Mouse (Mus musculus) lung, postnatal 14 days (tissue): ENCODE data around the gene Mpig6b.
"Not testable (repeated sequence)": the region's sequence is repeated elsewhere in the genome, so short reads cannot be mapped to it uniquely, and the experiment has no call there.

Source experiments
- DNase-seq: peaks from one replicate; pipeline ENCODE4 v3.0.0; 2021

Gene Mpig6b

DNA sequence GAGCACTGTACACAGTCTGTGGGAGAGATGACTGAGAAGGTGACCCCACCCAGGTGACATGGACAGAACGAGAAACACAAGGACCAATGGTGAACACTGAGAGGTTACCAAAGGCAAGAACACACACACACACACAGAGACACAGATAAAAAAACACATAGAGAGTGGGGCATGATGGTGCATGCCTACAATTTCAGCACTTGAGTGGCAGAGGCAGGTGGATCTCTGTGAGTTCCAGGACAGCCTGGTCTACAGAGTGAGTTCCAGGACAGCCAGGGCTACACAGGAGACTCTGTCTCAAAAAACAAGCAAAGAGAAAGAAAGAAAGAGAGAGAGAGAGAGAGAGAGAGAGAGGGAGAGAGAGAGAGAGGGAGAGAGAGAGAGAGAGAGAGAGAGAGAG, 32.3 kb downstream of the Mpig6b start:
- DNase-seq = not testable (repeated sequence)

DNA sequence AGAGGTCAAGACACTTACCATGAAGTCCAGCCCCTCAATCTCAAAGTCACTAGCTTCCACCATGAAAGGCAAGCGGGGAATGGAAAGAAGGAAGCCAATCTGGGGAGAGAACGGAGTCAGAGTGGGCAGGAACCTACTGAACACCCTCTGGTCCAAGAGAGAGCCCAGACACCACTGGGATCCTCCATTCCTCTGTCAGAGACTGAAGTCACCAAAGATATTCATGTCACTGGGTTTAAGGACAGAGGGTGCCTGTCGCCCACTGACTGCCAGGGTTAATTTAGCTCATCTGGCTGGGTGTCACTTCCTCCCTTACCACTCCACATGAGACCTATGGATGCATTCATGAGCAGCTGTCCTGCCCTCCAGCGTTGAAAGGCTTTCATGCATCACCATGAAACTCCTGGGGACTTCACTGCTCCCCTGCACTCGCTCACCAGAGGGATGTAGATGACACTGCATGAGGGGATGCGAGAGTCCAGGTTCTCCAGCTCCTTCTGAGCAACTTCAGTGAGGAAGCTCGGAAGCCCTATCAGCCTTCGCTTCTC, 33.6 kb downstream of the Mpig6b start:
- no peak for DNase-seq

DNA sequence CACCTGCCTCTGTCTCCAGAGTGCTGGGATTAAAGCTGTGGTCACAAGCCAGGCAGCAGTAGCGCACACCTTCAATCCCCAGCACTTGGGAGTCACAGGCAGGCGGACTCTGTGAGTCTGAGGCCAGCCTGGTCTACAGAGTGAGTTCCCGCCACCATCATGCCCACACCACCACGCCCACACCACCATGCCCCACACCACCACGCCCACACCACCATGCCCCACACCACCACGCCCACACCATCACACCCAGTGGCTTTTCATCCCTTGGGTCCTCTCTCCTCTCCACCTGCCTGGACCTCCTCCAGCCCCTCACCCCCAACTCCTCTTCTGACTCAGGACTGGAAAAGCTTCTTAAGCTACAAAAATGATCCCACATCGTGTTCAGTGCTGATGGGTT, 34.1 kb downstream of the Mpig6b start:
- no peak for DNase-seq

- no peak for DNase-seq
These were observed 34.7 kb downstream of the Mpig6b start for GRCm38 (mm10) chr17:35031272-35031671.

DNA sequence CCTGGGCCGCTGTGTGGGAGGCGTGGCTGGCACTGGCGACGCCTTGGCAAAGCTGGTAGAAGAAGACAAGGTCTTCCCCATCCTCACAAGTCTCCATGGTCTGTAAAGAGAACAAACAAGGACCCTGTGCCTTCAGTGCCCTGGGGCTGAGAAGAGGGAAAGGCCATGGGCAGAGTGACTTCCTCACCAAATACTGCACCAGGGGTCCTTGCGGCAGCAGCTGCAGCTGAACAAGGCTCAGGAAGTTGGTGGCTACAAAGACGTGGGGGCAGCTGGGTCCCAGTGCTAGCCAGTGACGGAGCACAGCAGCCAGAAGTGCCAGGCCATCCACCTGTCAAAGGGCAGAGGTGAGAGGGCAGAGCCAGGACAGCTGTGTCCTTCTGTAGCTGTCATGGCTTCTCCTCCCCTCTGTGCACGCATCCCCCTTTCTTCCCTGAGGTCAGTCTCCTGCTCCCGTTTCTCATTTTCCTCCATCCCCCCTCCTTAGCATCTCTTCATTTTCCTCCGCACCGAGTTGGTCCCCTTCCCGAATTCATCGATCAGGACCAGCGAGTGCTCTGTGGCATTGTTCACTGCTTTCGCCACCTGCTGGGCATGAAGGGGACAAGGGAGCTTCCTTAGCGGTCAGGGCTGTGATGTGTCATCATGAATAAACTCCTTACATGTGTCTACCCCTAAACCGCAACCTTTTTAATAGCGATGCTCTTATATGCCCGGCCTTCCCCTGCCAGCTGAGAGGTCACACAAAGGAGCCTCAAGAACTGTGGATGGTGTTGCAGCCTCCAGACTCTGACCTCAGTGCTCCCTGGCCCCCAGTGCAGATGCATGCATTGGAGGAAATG, 36.1 kb downstream of the Mpig6b start:
- peak; percentile 36 for DNase-seq

DNA sequence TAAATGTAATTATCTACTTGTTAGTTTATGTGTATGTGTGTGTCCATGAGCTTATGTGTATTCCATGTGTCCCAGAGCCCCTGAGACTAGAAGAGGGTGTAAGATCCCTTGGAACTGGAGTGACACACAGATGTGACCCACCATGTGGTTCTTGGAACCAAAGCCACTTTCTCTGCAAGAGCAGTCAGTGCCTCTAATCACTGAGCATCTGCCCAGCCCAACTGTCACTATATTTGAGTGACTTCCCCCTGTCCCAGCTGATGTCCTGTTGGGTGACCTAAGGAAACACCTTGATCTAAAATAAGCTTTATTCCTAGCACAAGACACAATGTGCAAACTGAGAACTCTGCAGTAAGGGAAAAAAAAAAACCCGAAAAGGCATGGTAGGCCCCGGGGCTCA, 37.7 kb downstream of the Mpig6b start:
- DNase-seq = no peak

DNA sequence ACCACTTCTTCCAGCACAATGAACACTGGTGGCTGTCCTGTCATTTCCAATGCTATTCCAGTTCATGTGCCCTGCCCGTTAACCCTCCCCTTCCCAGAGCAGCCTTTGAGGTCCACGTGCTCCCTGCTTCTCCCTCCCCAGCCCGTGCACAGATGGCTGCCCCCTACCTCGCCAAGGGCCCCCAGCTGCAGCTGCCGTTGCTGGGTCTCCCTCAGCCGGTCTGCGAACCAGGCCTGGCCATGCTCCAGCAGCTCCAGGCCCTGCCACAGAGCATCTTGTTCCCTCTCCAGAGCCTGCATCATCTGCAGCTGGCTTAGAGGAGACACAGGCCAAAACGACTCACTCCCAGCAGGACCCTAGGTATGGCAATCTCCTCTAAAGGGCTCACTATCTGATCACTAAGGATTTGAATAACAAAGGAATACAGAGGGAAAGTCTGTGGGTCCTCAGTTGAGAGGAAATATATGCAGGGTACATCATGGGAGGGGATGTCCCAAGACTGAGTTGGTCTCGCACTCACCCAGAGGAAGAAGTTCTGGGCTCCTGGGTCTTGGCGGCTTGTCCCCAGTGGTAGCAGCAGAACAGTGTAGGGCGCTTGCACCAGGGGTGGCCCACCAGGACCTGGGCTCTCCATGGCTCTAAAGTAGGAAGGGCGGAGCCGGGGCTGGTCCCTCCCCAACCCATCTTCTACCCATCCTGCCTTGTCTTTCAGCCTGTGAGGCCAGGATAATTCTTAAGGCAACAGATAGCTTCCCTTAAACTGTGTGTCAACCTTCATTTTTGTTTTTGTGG, 38.5 kb downstream of the Mpig6b start, which contains the start of gene Sapcd1:
Sapcd1 (minus strand) TSS at position 740 of the 792 bp plus-strand sequence.
- DNase-seq = no peak

DNA sequence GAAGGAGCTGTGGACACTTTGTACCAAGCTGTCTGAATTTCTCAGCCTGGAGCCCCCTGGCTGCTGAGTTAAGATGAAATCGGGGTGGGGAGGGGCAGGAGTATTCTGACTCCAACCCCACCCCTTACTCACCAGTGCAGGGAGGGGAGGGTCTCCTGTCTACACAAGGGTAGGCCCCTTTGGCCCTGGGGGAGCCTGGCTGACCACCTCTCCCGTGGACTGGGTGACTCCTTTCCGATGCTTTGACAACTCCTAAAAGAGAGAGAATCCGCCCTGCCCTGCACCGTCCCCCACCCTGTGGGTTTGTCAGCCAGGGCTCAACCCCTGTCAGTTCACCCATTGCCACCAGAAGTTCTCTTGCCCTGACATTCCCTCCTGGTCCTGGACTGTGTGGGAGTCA, 39.8 kb downstream of the Mpig6b start:
- no peak for DNase-seq

GRCm38 (mm10) chr17:35024691-35025488, 41.1 kb downstream of the Mpig6b start:
- no peak for DNase-seq

GRCm38 (mm10) chr17:35024261-35024660, 41.7 kb downstream of the Mpig6b start:
- DNase-seq = no peak

DNA sequence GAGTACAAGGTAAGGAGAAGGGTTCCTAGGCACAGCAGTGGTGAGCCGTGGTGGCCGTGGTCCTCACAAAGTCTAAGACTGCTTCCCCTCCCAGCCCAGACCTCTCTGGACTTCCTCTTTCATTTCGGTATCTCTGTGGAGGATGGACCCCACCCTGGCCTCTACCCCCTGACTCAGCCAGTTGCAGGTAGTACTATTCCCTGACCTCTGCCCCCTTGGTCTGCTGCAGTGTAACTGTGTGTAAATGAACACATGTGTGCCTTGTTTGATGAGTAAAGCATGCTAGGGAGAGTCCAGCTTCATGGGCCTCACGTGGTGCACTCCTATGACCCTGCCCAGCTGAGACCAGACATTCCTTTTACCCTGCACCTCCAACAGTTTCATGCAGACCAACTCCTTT, 42.2 kb downstream of the Mpig6b start:
- DNase-seq = no peak

GRCm38 (mm10) chr17:35023221-35023620, 42.8 kb downstream of the Mpig6b start:
- DNase-seq = no peak

DNA sequence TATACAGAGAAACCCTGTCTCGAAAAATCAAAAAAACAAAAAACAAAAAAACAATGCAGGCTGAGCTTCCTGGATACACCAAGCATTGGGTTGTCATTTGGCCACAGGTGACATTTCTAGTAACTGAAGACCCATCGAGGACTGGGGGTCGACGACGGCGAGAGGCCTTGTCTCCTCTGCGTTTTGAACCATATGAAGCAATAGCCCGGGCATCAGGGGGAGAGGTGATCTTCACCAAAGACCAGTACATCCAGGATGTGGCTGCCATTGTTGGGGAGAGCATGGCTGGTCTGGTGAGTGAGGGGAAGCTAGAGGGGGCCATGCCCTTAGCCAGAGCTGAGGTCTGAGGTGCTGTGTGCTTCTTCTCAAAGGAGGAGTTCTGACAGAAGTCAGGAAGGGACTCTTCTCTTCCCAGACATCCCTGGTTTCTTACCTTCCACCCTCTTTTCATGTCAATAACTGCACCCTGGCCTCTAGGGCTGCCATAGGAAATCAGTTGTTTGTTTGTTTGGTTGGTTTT, 43.4 kb downstream of the Mpig6b start:
- DNase-seq = no peak

- peak; percentile 46 for DNase-seq
These were observed 44.0 kb downstream of the Mpig6b start for GRCm38 (mm10) chr17:35021842-35022477.

GRCm38 (mm10) chr17:35021163-35021808, 44.7 kb downstream of the Mpig6b start:
- peak; percentile 93 for DNase-seq

DNA sequence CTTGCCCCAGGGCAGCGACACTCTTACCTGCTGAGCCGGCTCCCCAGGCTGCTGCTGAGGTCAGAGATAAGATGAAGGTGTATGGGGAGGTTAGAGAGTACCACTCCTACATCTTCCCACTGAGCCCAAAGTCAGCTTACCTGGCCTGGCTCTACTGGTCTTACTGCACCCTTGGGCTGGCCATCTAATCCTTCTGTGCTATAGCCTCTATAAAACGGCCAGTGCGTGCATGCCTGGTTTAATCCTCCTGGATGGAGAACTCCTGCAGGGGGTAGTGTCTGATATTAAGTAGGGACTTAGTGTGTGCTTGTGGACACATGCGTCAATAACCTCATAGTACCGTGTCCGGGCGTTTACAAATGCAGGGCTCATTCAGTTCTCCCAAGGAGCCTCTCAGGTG, 45.4 kb downstream of the Mpig6b start:
- no peak for DNase-seq

GRCm38 (mm10) chr17:35019894-35020293, 46.1 kb downstream of the Mpig6b start:
- no peak for DNase-seq

GRCm38 (mm10) chr17:35018171-35018570, 47.8 kb downstream of the Mpig6b start:
- DNase-seq = no peak

- no peak for DNase-seq
These were observed 48.3 kb downstream of the Mpig6b start for GRCm38 (mm10) chr17:35017706-35018030.

- DNase-seq = no peak
These were observed 48.9 kb downstream of the Mpig6b start for GRCm38 (mm10) chr17:35016791-35017705.

DNA sequence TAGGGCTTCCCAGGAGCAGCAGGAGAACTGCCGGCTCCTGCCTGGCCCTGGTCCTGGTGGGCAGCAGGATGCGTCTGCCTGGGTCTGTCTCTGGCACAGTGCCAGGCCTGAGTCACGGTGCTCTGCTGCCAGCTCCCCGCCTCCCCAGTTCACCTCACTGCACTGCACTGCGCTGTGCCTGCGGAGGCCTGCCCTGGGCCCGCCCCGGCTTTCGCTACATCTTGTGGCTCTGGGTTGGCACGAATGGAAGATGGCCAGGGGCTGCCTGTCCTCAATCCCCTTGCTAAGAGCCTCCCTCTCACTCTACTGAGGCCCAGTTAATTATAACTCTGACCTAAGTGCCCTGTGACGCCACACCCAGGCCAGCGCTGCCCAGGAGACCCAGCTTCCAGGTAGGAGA, 49.6 kb downstream of the Mpig6b start, which contains the start of gene Vwa7:
Vwa7 (plus strand) TSS at position 204 of the 400 bp plus-strand sequence.
- DNase-seq = no peak
